Mouse (Mus musculus) lung, postnatal 0 days (tissue): ENCODE data around the gene Ano10. TPM values are rescaled to one million over a fixed set of nuclear protein-coding genes. Genes with fewer than 3 reads are reported as not detected.

Source experiments
- ATAC-seq: fragments of 200-750 bp; cut with Nextera tagmentation; 2 replicates; pipeline ENCODE4 v1.8.0; 2017; ENCODE audit warnings: moderate library complexity
- DNase-seq: peaks from one replicate; pipeline ENCODE4 v3.0.0-alpha.2; 2016; ENCODE audit warnings: low spot score
- H3K27ac ChIP-seq: fragments of 300-500 bp; sonication (generic); 2 replicates; pipeline ENCODE4 v1.5.1; 2014; ENCODE audit warnings: antibody characterized with exemption, mild to moderate bottlenecking, low read length, mixed read lengths
- H3K27me3 ChIP-seq: fragments of 300-500 bp; sonication (generic); replicated peaks from 2 replicates; pipeline ENCODE4 v1.6.1; 2014; ENCODE audit warnings: low read length, mixed read lengths; ENCODE audit not compliant: insufficient read depth
- H3K36me3 ChIP-seq: fragments of 300-500 bp; sonication (generic); 2 replicates; pipeline ENCODE4 v1.6.1; 2014; ENCODE audit warnings: low read length, mixed read lengths; ENCODE audit not compliant: insufficient read depth
- H3K4me1 ChIP-seq: fragments of 300-500 bp; sonication (generic); 2 replicates; pipeline ENCODE4 v1.6.1; 2014; ENCODE audit warnings: antibody characterized with exemption, low read depth, low read length, mixed read lengths; ENCODE audit not compliant: insufficient read depth
- H3K4me2 ChIP-seq: fragments of 300-500 bp; sonication (generic); replicated peaks from 2 replicates; pipeline ENCODE4 v1.6.1; 2014; ENCODE audit warnings: low read depth, mild to moderate bottlenecking, low read length, moderate library complexity, mixed read lengths
- H3K4me3 ChIP-seq: fragments of 300-500 bp; sonication (generic); 2 replicates; pipeline ENCODE4 v1.5.1; 2014; ENCODE audit warnings: low read depth, low read length
- H3K9ac ChIP-seq: fragments of 300-500 bp; sonication (generic); replicated peaks from 2 replicates; pipeline ENCODE4 v1.6.1; 2014; ENCODE audit warnings: low read depth, mild to moderate bottlenecking
- H3K9me3 ChIP-seq: fragments of 300-500 bp; sonication (generic); 2 replicates; pipeline ENCODE4 v1.6.1; 2016; ENCODE audit warnings: low read length, mixed read lengths
- CTCF ChIP-seq: IDR thresholded peaks from 2 replicates; pipeline ENCODE4 v1.5.1; 2016; ENCODE audit warnings: antibody characterized with exemption, mild to moderate bottlenecking
- EP300 ChIP-seq: IDR thresholded peaks from 2 replicates; pipeline ENCODE4 v1.6.1; 2016; ENCODE audit warnings: antibody characterized with exemption, mild to moderate bottlenecking, control low read depth
- WGBS: fragments of 180-500 bp; shearing (Covaris S2); extraction: QIAGEN DNeasy Blood & Tissue Kit; methylation state at CpG from one replicate; pipeline ENCODE4 v1.1.7; 2014; 5-methylcytosine and 5-hydroxymethylcytosine counted together
- polyA plus RNA-seq: library from polyadenylated mRNA; unstranded; fragments of >200 nt; fragmentation: Nextera tagmentation; extraction: Ambion mirVana; gene quantifications from 2 replicates; pipeline ENCODE4 v1.2.1, GENCODE M21; 2015

Gene Ano10
- polyA plus RNA-seq, 1 experiment from 2014 or later = 41.6 TPM

DNA sequence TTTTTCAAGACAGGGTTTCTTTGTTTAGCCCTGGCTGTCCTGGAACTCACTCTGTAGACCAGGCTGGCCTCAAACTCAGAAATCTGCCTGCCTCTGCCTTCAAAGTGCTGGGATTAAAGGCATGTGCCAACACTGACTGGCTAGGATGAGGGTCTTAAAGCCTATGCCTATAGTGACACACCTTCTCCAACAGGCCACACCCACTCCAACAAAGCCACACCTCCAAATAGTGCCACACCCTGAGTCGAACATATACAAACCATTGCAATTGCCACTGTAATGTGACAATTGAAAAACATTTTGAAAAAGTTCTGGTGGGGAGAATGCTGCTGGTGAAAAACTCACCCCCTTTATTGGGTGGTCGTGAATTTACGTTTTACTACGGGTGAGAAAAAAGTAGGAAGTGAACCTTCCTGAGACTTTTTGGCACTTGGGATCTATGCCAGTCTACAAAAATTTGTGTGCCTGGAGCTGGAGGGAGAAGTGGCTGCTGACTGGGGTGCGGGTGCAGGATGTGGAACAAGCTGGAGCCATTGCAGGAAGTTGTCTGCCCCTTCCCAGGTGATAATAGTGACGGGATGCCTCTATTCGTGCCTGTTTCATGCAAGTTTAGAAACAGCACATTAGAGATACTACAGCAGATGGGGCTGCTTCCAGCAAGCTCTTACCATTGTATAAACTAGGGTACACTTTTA, 18.2 kb upstream of the Ano10 start:
- Histone ChIP-seq H3K9ac (no peak overlapping the region), H3K9me3 (no peaks in the 10 kb centered on the region), H3K36me3 (no peaks in the 10 kb centered on the region), H3K4me3 (no peak overlapping the region), H3K4me2 (no peak overlapping the region), H3K4me1 (no peaks in the 10 kb centered on the region), H3K27me3 (no peaks in the 10 kb centered on the region), H3K27ac (no peak overlapping the region)
- WGBS = 70% methylated on average over 7 of the region's 7 CpGs
- TF ChIP-seq EP300 (no peak), CTCF (no peak)
- DNase-seq (no peak), ATAC-seq (no peak)

DNA sequence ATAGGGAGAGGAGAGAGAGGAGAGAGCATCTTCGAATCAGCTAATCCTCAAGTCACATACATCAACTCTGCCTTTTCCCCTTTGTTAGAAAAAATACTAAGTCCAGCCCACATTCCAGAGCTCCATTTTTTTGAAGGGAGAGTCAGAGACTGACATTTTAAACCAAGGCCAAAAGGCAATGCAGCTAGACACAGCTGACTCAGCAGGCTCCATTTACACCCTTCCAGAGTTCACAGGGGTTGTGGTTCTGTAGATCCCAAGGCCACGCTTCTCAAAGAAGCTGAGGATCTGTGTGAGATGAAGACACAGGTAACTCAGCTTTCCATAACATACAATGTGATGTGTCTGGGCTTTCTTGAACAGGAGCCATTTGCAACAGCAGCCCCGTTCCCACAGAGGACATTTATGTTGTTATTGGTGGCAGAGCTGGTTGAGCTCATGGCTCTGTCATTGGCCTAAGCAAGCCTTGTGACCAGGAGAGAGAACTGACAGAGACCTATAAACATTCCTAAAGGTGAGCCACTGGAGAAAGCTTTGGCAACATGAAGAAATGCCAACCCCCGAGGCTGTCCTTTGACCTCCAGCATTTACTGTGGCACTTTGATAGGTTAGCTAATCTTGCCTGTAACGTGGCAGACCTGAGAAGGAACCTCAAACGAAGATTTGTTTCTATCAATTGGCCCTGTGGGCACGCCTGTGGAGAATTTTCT, 17.0 kb upstream of the Ano10 start:
- Histone ChIP-seq H3K4me1 (no peaks in the 10 kb centered on the region), H3K27me3 (no peaks in the 10 kb centered on the region), H3K27ac (peak overlapping the region; percentile 87), H3K36me3 (no peaks in the 10 kb centered on the region), H3K4me2 (peak overlapping the region; percentile 54), H3K9me3 (no peaks in the 10 kb centered on the region), H3K9ac (peak overlapping the region; percentile 51), H3K4me3 (peak overlapping the region; percentile 52)
- ATAC-seq = peak; percentile 57
- DNase-seq = no peak
- TF ChIP-seq EP300 (no peak), CTCF (no peak)
- 63% methylated on average over 7 of the region's 7 CpGs for WGBS

DNA sequence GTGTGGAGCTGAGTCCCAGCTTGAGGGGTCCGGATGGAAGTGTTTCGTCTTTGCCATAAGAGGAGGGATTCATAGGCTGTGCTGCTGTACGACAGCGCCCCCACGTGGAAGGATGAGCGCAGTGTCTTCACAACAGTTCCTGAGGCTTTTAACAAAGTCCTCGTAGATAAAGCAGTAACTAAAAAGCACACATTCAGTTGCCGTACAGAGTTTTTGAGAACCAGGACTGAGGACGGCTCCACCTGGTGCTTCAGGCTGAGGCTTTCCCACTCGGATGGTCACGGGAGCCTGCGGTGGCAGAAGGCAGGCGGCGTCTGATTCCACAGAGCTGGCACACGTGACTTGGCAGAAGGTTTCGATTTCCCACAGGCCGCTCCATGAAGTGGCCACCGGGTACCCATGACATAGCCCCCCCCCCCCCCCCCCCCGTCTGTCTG, 16.4 kb upstream of the Ano10 start:
- peak overlapping the region; percentile 87 for H3K27ac ChIP-seq
- no peaks in the 10 kb centered on the region for H3K36me3 ChIP-seq
- TF ChIP-seq CTCF (peak; percentile 99), EP300 (no peak)
- DNase-seq (peak; percentile 94), ATAC-seq (peak; percentile 93)
- WGBS = under 1% methylated on average over 19 of the region's 19 CpGs
- peak overlapping the region; percentile 52 for H3K4me3 ChIP-seq
- peak overlapping the region; percentile 51 for H3K9ac ChIP-seq
- no peaks in the 10 kb centered on the region for H3K4me1 ChIP-seq
- H3K4me2 ChIP-seq = peak overlapping the region; percentile 54
- H3K9me3 ChIP-seq = no peaks in the 10 kb centered on the region
- no peaks in the 10 kb centered on the region for H3K27me3 ChIP-seq

DNA sequence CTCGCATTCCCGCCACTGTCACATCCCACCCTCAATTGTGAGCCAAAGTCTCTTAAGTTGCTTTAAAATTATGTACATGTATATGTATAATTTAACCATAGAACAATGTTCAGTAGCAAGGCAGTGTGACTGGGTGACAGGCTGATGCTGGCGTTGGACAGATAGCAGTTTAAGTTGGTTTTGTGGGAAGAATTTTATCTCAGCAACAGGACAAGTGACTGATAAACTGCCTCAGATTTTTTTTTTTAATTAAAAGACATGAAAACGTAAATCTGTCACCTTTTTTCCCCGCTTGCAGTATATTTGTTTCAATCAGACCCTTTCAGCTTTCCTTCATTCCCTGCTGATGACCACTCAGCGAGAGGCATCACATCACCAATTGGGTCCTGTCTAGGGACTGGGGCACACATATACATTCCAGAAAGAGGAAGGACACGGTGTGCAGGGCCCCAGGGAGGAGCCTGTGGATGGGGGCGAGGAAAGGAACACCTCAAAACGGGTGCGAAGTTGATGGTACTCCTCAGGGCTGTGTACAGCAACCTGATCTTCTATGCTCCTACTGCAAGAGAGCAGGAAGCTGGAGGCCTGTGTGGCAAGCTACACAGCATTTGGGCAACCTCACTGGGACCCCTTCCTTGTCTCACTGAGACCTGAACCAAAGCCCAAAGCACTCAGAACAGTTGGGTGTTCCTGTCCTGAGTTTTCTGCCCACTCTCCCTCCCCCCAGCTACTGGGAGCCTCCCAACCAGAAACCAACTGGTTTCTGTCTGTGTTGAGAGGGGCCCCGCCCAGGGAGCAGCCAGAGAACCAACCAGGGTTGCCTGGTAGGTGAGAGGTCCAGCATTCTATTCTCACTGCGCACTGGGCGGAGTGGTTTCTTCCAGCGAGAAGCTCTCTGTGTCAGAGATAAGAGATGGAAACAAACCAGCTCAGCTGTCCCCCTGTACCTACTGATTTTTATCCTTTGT, 15.1 kb upstream of the Ano10 start:
- Histone ChIP-seq H3K27me3 (no peaks in the 10 kb centered on the region), H3K36me3 (no peaks in the 10 kb centered on the region), H3K9me3 (no peaks in the 10 kb centered on the region), H3K9ac (no peak overlapping the region), H3K4me1 (no peaks in the 10 kb centered on the region), H3K27ac (no peak overlapping the region), H3K4me3 (no peak overlapping the region), H3K4me2 (no peak overlapping the region)
- DNase-seq (peak; percentile 55), ATAC-seq (peak; percentile 32)
- TF ChIP-seq CTCF (no peak), EP300 (no peak)
- WGBS = 53% methylated on average over 14 of the region's 14 CpGs

DNA sequence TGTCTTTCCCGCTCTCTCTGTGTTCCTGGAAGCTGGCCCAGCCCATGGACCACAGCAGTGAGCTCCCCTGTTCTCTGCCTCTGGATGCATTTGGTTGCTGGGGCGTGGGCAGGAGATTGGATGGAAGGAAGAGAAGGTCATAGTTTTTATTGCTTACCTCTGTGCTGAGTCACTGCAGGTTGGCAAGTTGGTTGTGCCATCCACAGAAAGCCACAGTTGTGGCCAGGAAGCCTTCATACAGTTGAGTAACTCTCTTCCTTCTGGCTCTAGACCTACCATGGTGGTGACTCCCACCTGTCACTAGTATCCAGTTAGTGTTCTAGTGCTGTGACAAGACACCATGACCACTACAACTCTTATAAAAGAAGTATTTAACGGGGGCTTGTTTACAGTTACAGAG, 11.1 kb upstream of the Ano10 start:
- H3K9ac ChIP-seq = no peak overlapping the region
- H3K4me2 ChIP-seq = no peak overlapping the region
- no peaks in the 10 kb centered on the region for H3K9me3 ChIP-seq
- H3K4me1 ChIP-seq = no peaks in the 10 kb centered on the region
- H3K4me3 ChIP-seq = no peak overlapping the region
- WGBS = 69% methylated on average over 3 of the region's 3 CpGs
- TF ChIP-seq EP300 = no peak
- no peak for TF ChIP-seq CTCF
- no peak overlapping the region for H3K27ac ChIP-seq
- ATAC-seq = no peak
- DNase-seq = no peak
- H3K36me3 ChIP-seq = no peaks in the 10 kb centered on the region
- no peaks in the 10 kb centered on the region for H3K27me3 ChIP-seq

DNA sequence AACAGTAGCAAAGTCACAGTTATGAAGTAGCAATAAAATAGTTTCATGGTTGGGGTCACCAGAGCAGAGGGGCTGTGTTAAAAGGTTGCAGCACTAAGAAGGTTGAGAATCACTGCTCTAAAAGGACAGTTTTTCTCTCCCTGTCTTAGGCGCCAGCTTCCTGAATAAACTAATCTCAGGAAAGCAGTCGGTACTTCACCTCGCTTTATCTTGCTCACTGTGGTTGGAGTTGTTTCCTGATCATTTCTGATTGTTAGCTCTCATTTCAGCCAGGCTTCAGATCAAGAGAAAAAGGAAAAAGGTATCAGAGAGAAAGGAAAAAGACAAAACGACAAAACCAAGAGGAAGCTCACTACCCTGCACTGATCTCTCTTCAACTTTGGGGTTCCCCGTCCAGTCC, 1.9 kb upstream of the Ano10 start:
- H3K27me3 ChIP-seq = no peaks in the 10 kb centered on the region
- no peak overlapping the region for H3K4me3 ChIP-seq
- no peak for ATAC-seq
- no peaks in the 10 kb centered on the region for H3K4me1 ChIP-seq
- no peak for DNase-seq
- no peak for TF ChIP-seq EP300
- TF ChIP-seq CTCF = no peak
- H3K9ac ChIP-seq = no peak overlapping the region
- no peak overlapping the region for H3K4me2 ChIP-seq
- no peaks in the 10 kb centered on the region for H3K9me3 ChIP-seq
- WGBS = 76% methylated on average over 5 of the region's 5 CpGs
- H3K36me3 ChIP-seq = no peaks in the 10 kb centered on the region
- H3K27ac ChIP-seq = no peak overlapping the region
